Mouse (Mus musculus): ENCODE measurements at regions not wholly inside any gene's neighbourhood (a gene's known extent, or its start where the extent isn't known, plus 50 kb on each side); places are given as distances from the start of the nearest gene placed in this dataset.

GRCm38 (mm10) chr1:51649963-51650652 is 171.9 kb upstream of the Nabp1 start:
- TF ChIP-seq FLI1 (IDR thresholded peaks at IDR 0.05; ENCODE audit: low read length) (no peak), GATA1 (IDR thresholded peaks at IDR 0.05; ENCODE audit: borderline replicate concordance, low read length) (no peak)

Data from megakaryocyte, embryonic 14.5 days (primary cell).